Mouse (Mus musculus): ENCODE measurements around the gene Gstm5. TPM values are rescaled to one million over a fixed set of nuclear protein-coding genes. Genes with fewer than 3 reads are reported as not detected.

Gene Gstm5
- polyA plus RNA-seq, 1 experiment from 2014 or later, result 217 TPM

DNA sequence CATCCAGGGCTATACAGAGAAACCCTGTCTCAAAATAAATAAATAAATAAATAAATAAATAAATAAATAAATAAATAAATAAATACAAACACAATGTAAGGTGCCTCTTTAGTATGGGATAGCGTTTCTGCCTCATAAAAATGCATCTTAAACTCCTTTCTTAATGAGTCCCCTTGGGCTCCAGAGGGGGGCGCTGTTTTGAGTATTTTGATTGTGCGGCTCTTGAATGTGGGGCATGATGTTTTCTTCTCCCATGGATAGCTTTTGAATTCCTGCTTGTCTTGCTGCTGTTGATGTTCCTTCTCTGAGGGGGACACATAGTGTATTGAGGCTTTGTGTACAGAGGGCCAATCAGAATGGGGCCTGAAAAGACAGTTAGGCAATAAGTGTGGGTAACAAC is 21.5 kb downstream of the Gstm5 start:
- Histone ChIP-seq H3K27ac (no peak overlapping the region), H3K27me3 (no peaks in the 10 kb centered on the region), H3K36me3 (no peaks in the 10 kb centered on the region), H3K4me2 (no peak overlapping the region), H3K9me3 (no peaks in the 10 kb centered on the region), H3K4me1 (replicated peaks) (no peaks in the 10 kb centered on the region), H3K4me3 (replicated peaks) (no peak overlapping the region), H3K9ac (replicated peaks) (no peak overlapping the region)
- ATAC-seq (ENCODE audit: insufficient number of reproducible peaks, insufficient read depth, low FRiP score, low TSS enrichment, low read depth), result no peak
- 84% methylated on average over 3 of the region's 3 CpGs for WGBS

DNA sequence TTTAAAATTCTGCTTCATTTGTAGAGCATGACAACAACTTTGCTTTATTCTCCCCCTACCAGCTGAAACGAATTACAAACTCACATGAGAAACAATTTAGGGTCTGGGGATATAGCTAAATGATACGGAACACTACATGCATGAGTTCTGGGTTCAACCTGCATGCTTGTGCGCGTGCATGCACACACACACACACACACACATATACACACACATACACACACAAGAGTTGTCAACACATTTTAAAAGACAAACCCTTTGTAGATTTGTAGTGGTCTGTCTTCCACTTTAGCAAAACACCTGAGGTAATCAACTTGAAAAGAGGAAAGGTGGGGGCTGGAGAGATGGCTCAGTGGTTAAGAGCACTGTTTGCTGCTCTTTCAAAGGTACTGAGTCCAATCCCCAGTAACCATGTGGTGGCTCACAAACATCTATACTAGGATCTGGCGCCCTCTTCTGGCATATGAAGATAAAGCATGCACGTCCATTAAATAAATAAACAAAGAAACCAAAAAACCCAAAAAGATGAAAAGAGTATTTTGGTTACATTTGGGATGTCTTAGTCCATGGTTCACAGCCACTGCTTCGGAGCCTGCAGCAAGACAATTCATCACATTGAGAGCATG is 22.3 kb downstream of the Gstm5 start:
- Histone ChIP-seq H3K27me3 (no peaks in the 10 kb centered on the region), H3K4me2 (no peak overlapping the region), H3K36me3 (no peaks in the 10 kb centered on the region), H3K4me3 (replicated peaks) (no peak overlapping the region), H3K27ac (no peak overlapping the region), H3K4me1 (replicated peaks) (no peaks in the 10 kb centered on the region), H3K9me3 (no peaks in the 10 kb centered on the region), H3K9ac (replicated peaks) (no peak overlapping the region)
- no peak for ATAC-seq (ENCODE audit: insufficient number of reproducible peaks, insufficient read depth, low FRiP score, low TSS enrichment, low read depth)
- 59% methylated on average over 7 of the region's 7 CpGs for WGBS

DNA sequence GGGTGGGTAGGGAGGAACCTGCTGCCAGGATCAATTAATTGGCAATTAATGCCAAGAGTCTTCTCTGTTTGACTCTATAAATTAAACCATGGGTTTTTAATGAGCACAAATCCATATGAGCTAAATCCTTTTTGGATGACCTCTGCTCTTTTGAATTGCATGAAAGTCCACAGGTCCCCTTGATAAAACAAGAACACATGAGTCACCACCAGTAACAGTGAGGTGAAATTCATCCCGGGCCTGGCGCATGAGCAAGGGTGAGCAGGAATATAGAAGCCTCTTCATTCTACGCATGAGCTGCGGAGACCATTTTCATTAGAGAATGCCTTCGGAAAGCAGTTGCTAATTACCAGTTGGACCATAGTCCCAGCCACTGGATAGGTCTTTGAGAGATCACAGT is 24.7 kb downstream of the Gstm5 start:
- 88% methylated on average over 5 of the region's 5 CpGs for WGBS
- ATAC-seq (ENCODE audit: insufficient number of reproducible peaks, insufficient read depth, low FRiP score, low TSS enrichment, low read depth), result no peak

DNA sequence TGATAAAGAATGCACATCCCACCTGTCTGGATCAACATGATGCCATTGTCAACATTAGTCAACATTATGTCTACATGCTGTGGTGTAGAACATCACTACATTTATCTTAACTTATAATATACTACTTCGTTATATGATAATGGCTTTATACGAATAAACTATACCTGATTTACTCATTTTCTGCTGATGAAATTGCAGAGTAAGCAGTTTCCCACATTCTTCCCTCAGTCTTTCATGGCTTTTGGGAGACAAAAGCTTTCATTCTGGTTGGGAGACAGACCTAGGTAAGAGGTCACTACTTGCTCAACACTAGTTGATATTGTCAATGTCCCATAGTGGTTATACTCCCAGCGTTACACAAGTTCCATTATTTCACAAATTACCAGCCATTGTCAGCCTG is 29.7 kb downstream of the Gstm5 start:
- no peaks in the 10 kb centered on the region for H3K27me3 ChIP-seq
- H3K9ac ChIP-seq (replicated peaks), result no peak overlapping the region
- H3K4me2 ChIP-seq, result no peak overlapping the region
- H3K4me3 ChIP-seq (replicated peaks), result no peak overlapping the region
- no peaks in the 10 kb centered on the region for H3K36me3 ChIP-seq
- ATAC-seq (ENCODE audit: insufficient number of reproducible peaks, insufficient read depth, low FRiP score, low TSS enrichment, low read depth), result no peak
- H3K9me3 ChIP-seq, result no peaks in the 10 kb centered on the region
- H3K4me1 ChIP-seq (replicated peaks), result 0 out of 2 replicates have a peak, but pooled peaks cover 3% of the 10 kb centered on the region
- H3K27ac ChIP-seq, result no peak overlapping the region
- 91% methylated on average over 3 of the region's 3 CpGs for WGBS

More for the DNA sequence above, 24.7 kb downstream of the Gstm5 start:
- H3K27me3 ChIP-seq, result no peaks in the 10 kb centered on the region
- no peak overlapping the region for H3K4me2 ChIP-seq
- no peak overlapping the region for H3K4me3 ChIP-seq (replicated peaks)
- H3K4me1 ChIP-seq (replicated peaks), result no peaks in the 10 kb centered on the region
- no peak overlapping the region for H3K9ac ChIP-seq (replicated peaks)
- H3K9me3 ChIP-seq, result no peaks in the 10 kb centered on the region
- no peaks in the 10 kb centered on the region for H3K36me3 ChIP-seq
- H3K27ac ChIP-seq, result no peak overlapping the region

DNA sequence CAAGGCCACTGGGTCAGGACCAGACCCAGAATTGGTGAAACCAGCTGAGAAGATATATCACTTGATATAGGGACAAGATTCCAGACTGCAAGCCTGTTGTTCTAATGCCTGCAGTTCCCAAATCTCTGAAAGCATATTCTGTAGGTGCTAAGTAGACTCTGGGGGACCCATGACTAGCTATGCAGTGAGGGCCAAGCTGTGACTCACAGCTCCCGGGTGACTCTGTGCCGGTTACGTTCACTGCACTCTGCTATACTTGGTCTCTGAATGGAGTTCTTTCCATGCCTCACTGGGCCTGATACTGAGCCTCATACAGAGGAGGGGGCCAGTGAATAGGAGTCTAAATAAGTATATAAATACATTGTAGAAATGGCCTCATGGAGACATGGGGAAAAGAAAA is 32.2 kb downstream of the Gstm5 start:
- H3K9me3 ChIP-seq, result no peaks in the 10 kb centered on the region
- H3K4me1 ChIP-seq (replicated peaks), result 0 out of 2 replicates have a peak, but pooled peaks cover 6% of the 10 kb centered on the region
- no peaks in the 10 kb centered on the region for H3K27me3 ChIP-seq
- H3K4me3 ChIP-seq (replicated peaks), result no peak overlapping the region
- WGBS, result 98% methylated on average over 3 of the region's 3 CpGs
- no peak overlapping the region for H3K4me2 ChIP-seq
- no peak for ATAC-seq (ENCODE audit: insufficient number of reproducible peaks, insufficient read depth, low FRiP score, low TSS enrichment, low read depth)
- H3K27ac ChIP-seq, result no peak overlapping the region
- no peak overlapping the region for H3K9ac ChIP-seq (replicated peaks)
- H3K36me3 ChIP-seq, result no peaks in the 10 kb centered on the region

DNA sequence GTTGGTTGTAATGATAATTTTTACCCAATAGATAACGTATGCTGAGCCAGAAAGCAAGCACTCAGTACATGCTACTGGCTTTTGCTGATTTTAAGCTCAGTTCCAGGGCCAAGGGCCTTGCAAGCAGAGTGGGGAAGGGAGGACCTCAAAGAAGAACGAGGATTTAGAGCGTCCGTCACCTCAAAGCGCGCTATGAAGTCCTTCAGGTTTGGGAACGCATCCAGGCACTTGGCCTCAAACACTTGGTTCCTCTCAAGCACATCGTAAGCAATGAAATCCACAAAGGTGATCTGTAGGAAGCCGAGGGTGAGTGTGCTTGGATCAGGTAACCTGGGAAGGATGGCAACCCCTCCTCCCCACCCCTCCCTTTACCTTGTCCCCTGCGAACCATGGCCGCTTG is 33.1 kb downstream of the Gstm5 start:
- no peaks in the 10 kb centered on the region for H3K36me3 ChIP-seq
- no peak overlapping the region for H3K9ac ChIP-seq (replicated peaks)
- no peak overlapping the region for H3K4me3 ChIP-seq (replicated peaks)

DNA sequence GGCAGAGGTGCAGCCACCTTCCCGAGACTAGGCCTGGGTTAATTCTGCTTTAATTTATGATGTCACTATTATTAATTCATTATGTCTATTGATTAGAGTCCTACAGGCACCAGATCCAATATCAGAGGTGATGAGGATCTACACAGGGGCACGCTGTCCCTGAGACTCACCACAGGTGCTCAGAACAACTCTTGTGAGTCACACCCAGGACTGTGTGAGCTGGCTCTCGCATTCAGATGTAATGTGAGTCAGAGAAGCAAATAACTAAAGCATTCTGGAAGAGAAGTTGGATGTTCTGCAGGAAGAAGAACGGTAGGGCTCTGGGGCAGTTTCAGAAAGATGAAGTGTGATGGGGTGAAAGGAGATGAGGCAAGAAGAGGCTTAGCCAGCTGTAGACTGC is 33.6 kb downstream of the Gstm5 start:
- 82% methylated on average over 4 of the region's 4 CpGs for WGBS
- Histone ChIP-seq H3K9ac (replicated peaks) (no peak overlapping the region), H3K9me3 (no peaks in the 10 kb centered on the region), H3K4me3 (replicated peaks) (no peak overlapping the region), H3K4me1 (replicated peaks) (0 out of 2 replicates have a peak, but pooled peaks cover 6% of the 10 kb centered on the region), H3K27ac (no peak overlapping the region), H3K4me2 (no peak overlapping the region), H3K27me3 (no peaks in the 10 kb centered on the region; the same call in 1 of the 2 replicates), H3K36me3 (no peaks in the 10 kb centered on the region)
- no peak for ATAC-seq (ENCODE audit: insufficient number of reproducible peaks, insufficient read depth, low FRiP score, low TSS enrichment, low read depth)

More for the DNA sequence above, 33.1 kb downstream of the Gstm5 start:
- Histone ChIP-seq H3K27me3 (no peaks in the 10 kb centered on the region; the same call in 1 of the 2 replicates), H3K27ac (no peak overlapping the region), H3K4me1 (replicated peaks) (0 out of 2 replicates have a peak, but pooled peaks cover 6% of the 10 kb centered on the region), H3K9me3 (no peaks in the 10 kb centered on the region), H3K4me2 (no peak overlapping the region)
- WGBS, result 88% methylated on average over 11 of the region's 11 CpGs
- no peak for ATAC-seq (ENCODE audit: insufficient number of reproducible peaks, insufficient read depth, low FRiP score, low TSS enrichment, low read depth)

DNA sequence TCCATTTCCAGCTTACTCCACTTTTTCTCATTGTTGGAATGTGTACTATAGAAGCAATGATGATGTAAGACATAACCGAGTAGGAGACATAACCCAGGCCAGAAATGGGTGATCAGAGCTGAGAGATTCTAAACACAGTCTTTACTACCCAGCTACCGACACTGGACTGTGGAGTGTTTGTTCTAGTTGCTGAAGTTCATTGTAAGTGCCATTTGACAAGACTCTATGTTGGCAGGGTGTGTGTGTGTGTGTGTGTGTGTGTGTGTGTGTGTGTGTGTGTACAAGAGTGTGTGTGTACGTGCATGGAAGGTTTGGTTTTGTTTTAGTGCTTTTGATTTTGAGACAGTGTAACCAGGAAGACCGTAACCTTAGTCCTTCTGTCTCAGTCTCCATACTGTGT is 34.1 kb downstream of the Gstm5 start:
- no peak overlapping the region for H3K4me2 ChIP-seq
- H3K27ac ChIP-seq, result no peak overlapping the region
- no peaks in the 10 kb centered on the region; the same call in 1 of the 2 replicates for H3K27me3 ChIP-seq
- H3K9ac ChIP-seq (replicated peaks), result no peak overlapping the region
- 0 out of 2 replicates have a peak, but pooled peaks cover 6% of the 10 kb centered on the region for H3K4me1 ChIP-seq (replicated peaks)
- no peak for ATAC-seq (ENCODE audit: insufficient number of reproducible peaks, insufficient read depth, low FRiP score, low TSS enrichment, low read depth)
- H3K4me3 ChIP-seq (replicated peaks), result no peak overlapping the region
- WGBS, result 90% methylated on average over 4 of the region's 4 CpGs
- no peaks in the 10 kb centered on the region for H3K36me3 ChIP-seq
- no peaks in the 10 kb centered on the region for H3K9me3 ChIP-seq

DNA sequence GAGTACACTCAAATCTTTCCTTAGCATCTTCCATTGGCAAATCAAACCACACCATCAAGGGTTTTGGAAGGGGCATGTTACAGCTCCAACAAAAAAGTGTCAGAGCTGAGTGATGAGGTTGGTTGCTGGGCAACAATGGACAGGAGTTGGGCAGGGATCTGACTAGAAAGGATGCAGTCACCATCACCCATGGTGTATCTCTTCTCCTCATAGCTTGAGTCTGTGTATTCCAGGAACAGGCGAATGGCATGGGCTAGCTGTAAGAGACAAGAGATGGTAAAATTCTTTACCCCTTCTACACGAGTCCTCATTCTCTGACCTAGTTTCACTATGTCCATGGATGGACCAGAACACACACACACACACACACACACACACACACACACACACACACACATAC is 35.5 kb downstream of the Gstm5 start:
- Histone ChIP-seq H3K4me3 (replicated peaks) (peak overlapping the region; percentile 30), H3K36me3 (no peaks in the 10 kb centered on the region), H3K27me3 (no peaks in the 10 kb centered on the region; the same call in 1 of the 2 replicates), H3K4me2 (peak overlapping the region; percentile 57), H3K27ac (peak overlapping the region; percentile 68), H3K9ac (replicated peaks) (peak overlapping the region; percentile 23; the same call in 1 of the 2 replicates), H3K4me1 (replicated peaks) (0 out of 2 replicates have a peak, but pooled peaks cover 6% of the 10 kb centered on the region), H3K9me3 (no peaks in the 10 kb centered on the region)
- 68% methylated on average over 2 of the region's 2 CpGs for WGBS
- ATAC-seq (ENCODE audit: insufficient number of reproducible peaks, insufficient read depth, low FRiP score, low TSS enrichment, low read depth), result no peak

DNA sequence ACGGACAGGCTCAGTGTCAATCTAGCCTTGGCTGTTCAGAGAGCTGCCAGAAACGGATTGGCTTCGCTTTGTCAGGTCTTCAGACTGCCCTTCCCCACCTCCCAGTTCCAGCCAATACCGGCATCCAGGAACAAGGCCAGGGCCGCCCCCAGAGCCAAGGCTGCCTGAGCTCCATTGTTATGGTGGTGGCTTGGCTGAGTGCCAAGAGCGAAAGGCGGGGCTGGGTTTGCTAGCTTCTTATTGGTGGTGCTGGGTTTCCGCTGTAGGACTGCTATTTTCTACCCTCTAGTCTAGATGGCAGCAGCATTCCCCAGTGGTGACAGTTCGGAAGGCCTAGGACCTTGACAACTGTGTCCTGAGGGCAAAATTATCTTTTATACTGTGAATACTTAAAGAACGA is 36.0 kb downstream of the Gstm5 start, which contains the start of gene Gstm7:
Gstm7 (minus strand) TSS at position 148 of the 400 bp plus-strand sequence.
- Histone ChIP-seq H3K36me3 (no peaks in the 10 kb centered on the region), H3K27me3 (no peaks in the 10 kb centered on the region; the same call in 1 of the 2 replicates), H3K9ac (replicated peaks) (peak within 1 kb of the TSS; percentile 23; the same call in 1 of the 2 replicates), H3K4me2 (peak within 1 kb of the TSS; percentile 57), H3K4me1 (replicated peaks) (0 out of 2 replicates have a peak, but pooled peaks cover 6% of the 10 kb centered on the region), H3K27ac (peak within 1 kb of the TSS; percentile 68), H3K9me3 (no peaks in the 10 kb centered on the region), H3K4me3 (replicated peaks) (peak within 1 kb of the TSS; percentile 30)
- ATAC-seq (ENCODE audit: insufficient number of reproducible peaks, insufficient read depth, low FRiP score, low TSS enrichment, low read depth), result peak; percentile 96
- WGBS, result 8% methylated on average over 10 of the region's 10 CpGs

DNA sequence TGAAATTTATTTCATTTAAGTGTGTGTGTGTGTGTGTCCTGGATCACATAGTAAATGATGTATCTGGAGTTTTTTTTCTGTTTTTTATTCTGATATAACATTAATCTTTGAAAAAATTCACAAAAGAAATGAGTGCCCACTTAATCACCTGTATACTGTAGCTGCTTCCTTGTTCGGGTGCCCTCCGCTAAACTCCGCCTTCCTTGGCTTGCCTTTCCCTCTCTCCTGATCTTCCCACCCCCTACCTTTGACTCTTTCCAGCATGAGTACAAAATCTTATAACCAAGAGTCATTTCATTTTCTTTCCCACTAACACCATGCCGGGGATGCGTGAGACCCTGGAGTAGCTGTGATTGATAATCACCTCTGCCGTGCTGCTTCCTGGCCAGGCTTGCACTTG is 36.5 kb downstream of the Gstm5 start:
- H3K27me3 ChIP-seq, result no peaks in the 10 kb centered on the region; the same call in 1 of the 2 replicates
- no peak overlapping the region for H3K27ac ChIP-seq
- 82% methylated on average over 6 of the region's 6 CpGs for WGBS
- H3K9ac ChIP-seq (replicated peaks), result no peak overlapping the region
- ATAC-seq (ENCODE audit: insufficient number of reproducible peaks, insufficient read depth, low FRiP score, low TSS enrichment, low read depth), result no peak; the same call in 1 of the 2 replicates
- no peak overlapping the region; the same call in 1 of the 2 replicates for H3K4me2 ChIP-seq
- H3K36me3 ChIP-seq, result no peaks in the 10 kb centered on the region
- no peak overlapping the region for H3K4me3 ChIP-seq (replicated peaks)
- H3K9me3 ChIP-seq, result no peaks in the 10 kb centered on the region
- H3K4me1 ChIP-seq (replicated peaks), result 0 out of 2 replicates have a peak, but pooled peaks cover 6% of the 10 kb centered on the region

Measured in limb, embryonic 12.5 days (tissue).